Mouse (Mus musculus): ENCODE data around the gene Iqgap2.

DNA sequence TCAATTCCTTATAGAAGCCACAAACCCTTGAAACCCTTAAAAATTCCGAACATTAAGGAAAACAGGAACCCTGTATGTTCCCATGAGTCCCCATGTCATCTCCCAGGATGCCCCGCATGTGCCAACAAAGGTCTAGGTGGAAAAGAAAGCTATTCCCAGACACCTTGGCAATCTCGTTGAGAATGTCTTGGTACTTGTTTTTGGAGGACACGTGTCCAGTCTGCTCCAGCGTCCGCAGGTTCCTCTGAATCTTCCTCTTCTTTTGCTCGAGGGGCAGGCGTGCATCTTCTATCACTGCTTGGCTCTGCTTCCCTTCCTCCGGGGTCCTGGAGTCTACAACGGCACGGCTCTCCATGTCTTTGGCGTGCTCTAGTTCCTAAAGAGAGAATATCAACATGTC lies 256.4 kb downstream of the Iqgap2 start:
- TF ChIP-seq CTCF (IDR thresholded peaks at IDR 0.05; ENCODE audit: extremely low read depth, insufficient read length, insufficient replicate concordance, low read depth, low read length) (no peak), POLR2A (IDR thresholded peaks at IDR 0.05; ENCODE audit: low read depth, low read length) (no peak)
